ENCODE assay signal across 19 mouse cellular contexts in genomic region chr15:56197425-56198201, GRCm38 (mm10).
DNase-seq lines count a peak whose midpoint lies in the region; ATAC-seq and TF ChIP-seq lines count a peak whose summit lies in the region.
"Had no signal": no experiment of that assay in that cellular context is flagged by ENCODE, and none has a peak within 500 bp of the region (broad histone marks: within the 10 kb centered on the region; RNA-seq: fewer than 3 reads in every experiment).

No protein-coding gene starts in this region.

- 19% methylated on average over 1 of the region's 1 CpGs for WGBS in lung, postnatal 0 days
- WGBS in lung, adult 2 months = 19% methylated on average over 1 of the region's 1 CpGs
- 42% methylated on average over 1 of the region's 1 CpGs for WGBS in forebrain, postnatal 0 days

- ATAC-seq in lung, postnatal 0 days = peak; percentile 58
- peak; percentile 91 for ATAC-seq in forebrain, postnatal 0 days
- ATAC-seq: inflammation-experienced regulatory T-cells, adult 6 months; midbrain, embryonic 13.5 days had no signal

- peak; percentile 44 for DNase-seq in heart, adult 11 months
- DNase-seq in heart, adult 9 months (ENCODE audit: low spot score in 2 of 2) = no peak
- peak; percentile 35 for DNase-seq in lung, postnatal 0 days (ENCODE audit: low spot score)
- no peak for DNase-seq in lung, adult 2 months
- peak; percentile 63 for DNase-seq in forebrain, postnatal 0 days
- peak; percentile 8 for DNase-seq in lung, postnatal 10 days
- DNase-seq in cerebellum, adult 9-10 months = no peak
- DNase-seq in gastrocnemius, postnatal 10 days = no peak
- DNase-seq: adrenal gland, postnatal 14 days; heart, adult 2 months; heart, postnatal 14 days; kidney, postnatal 14 days; retina, postnatal 1 day; thymus, adult 18-20 months had no signal

- no peaks in the 10 kb centered on the region for H3K36me3 ChIP-seq in lung, postnatal 0 days (ENCODE audit: insufficient read depth, low read length)
- no peaks in the 10 kb centered on the region for H3K36me3 ChIP-seq in forebrain, postnatal 0 days (ENCODE audit: insufficient read depth)
- H3K36me3 ChIP-seq: G1E; limb, embryonic 15.5 days; midbrain, embryonic 13.5 days; neural tube, embryonic 12.5 days had no signal

- no peak for TF ChIP-seq POLR2A in lung, adult 2 months (IDR thresholded peaks at IDR 0.05; ENCODE audit: borderline replicate concordance, extremely low read depth, low read depth, low read length)

- H3K4me2 ChIP-seq in lung, postnatal 0 days (replicated peaks; ENCODE audit: low read depth, low read length) = no peak overlapping the region
- no peak overlapping the region for H3K4me2 ChIP-seq in forebrain, postnatal 0 days (ENCODE audit: low read depth)
- H3K4me2 ChIP-seq: limb, embryonic 15.5 days; midbrain, embryonic 13.5 days; neural tube, embryonic 12.5 days had no signal

- H3K27me3 ChIP-seq in lung, postnatal 0 days (replicated peaks; ENCODE audit: insufficient read depth, low read length) = no peaks in the 10 kb centered on the region
- H3K27me3 ChIP-seq in forebrain, postnatal 0 days (ENCODE audit: insufficient read depth, low read length) = no peaks in the 10 kb centered on the region
- H3K27me3 ChIP-seq: limb, embryonic 15.5 days; midbrain, embryonic 13.5 days; neural tube, embryonic 12.5 days had no signal

- H3K9ac ChIP-seq in lung, postnatal 0 days (replicated peaks; ENCODE audit: low read depth) = no peak overlapping the region
- H3K9ac ChIP-seq in forebrain, postnatal 0 days = no peak overlapping the region
- H3K9ac ChIP-seq: limb, embryonic 15.5 days; midbrain, embryonic 13.5 days; neural tube, embryonic 12.5 days had no signal

- no peak overlapping the region for H3K4me3 ChIP-seq in lung, postnatal 0 days (ENCODE audit: low read depth, low read length)
- H3K4me3 ChIP-seq in lung, adult 2 months (replicated peaks; ENCODE audit: extremely low read depth, low read depth, low read length) = no peak overlapping the region
- H3K4me3 ChIP-seq in forebrain, postnatal 0 days (ENCODE audit: low read depth, low read length) = no peak overlapping the region
- H3K4me3 ChIP-seq: heart, adult 2 months; limb, embryonic 15.5 days; midbrain, embryonic 13.5 days; neural tube, embryonic 12.5 days had no signal

- no peaks in the 10 kb centered on the region for H3K4me1 ChIP-seq in lung, postnatal 0 days (ENCODE audit: insufficient read depth, low read depth, low read length)
- H3K4me1 ChIP-seq in lung, adult 2 months (ENCODE audit: control insufficient read depth, insufficient read depth, low read length) = no peaks in the 10 kb centered on the region
- 0 out of 2 replicates have a peak, but pooled peaks cover 2% of the 10 kb centered on the region for H3K4me1 ChIP-seq in forebrain, postnatal 0 days (ENCODE audit: insufficient read depth)
- H3K4me1 ChIP-seq: limb, embryonic 15.5 days; midbrain, embryonic 13.5 days; neural tube, embryonic 12.5 days had no signal

- no peak for TF ChIP-seq CTCF in lung, postnatal 0 days (IDR thresholded peaks at IDR 0.05)
- no peak for TF ChIP-seq CTCF in lung, adult 2 months (IDR thresholded peaks at IDR 0.05; ENCODE audit: insufficient read depth, low read length)
- TF ChIP-seq CTCF in forebrain, postnatal 0 days (IDR thresholded peaks at IDR 0.05; ENCODE audit: low read depth) = no peak

- no peak overlapping the region for H3K27ac ChIP-seq in lung, postnatal 0 days (ENCODE audit: low read length)
- H3K27ac ChIP-seq in forebrain, postnatal 0 days (ENCODE audit: low read depth, low read length) = 0 out of 2 replicates have a peak overlapping the region, but pooled peaks have one; percentile 29
- H3K27ac ChIP-seq: heart, adult 2 months; limb, embryonic 15.5 days; midbrain, embryonic 13.5 days; neural tube, embryonic 12.5 days had no signal

- H3K9me3 ChIP-seq in lung, postnatal 0 days (ENCODE audit: low read length) = no peaks in the 10 kb centered on the region
- no peaks in the 10 kb centered on the region for H3K9me3 ChIP-seq in forebrain, postnatal 0 days (ENCODE audit: low read length)
- H3K9me3 ChIP-seq: G1E; limb, embryonic 15.5 days; midbrain, embryonic 13.5 days; neural tube, embryonic 12.5 days had no signal

- no peak for TF ChIP-seq EP300 in lung, postnatal 0 days (IDR thresholded peaks at IDR 0.05)

Comparison
In these comparisons a context has a peak if more than half of its experiments do, and no peak if none do; other contexts are left out.
1. DNase-seq: peak in heart, adult 11 months (single experiment), lung, postnatal 0 days (single experiment), forebrain, postnatal 0 days (single experiment) and lung, postnatal 10 days (single experiment); none in heart, adult 9 months (0 of 2), lung, adult 2 months (single experiment), cerebellum, adult 9-10 months (single experiment) and gastrocnemius, postnatal 10 days (single experiment).